Mouse (Mus musculus): ENCODE data around the gene Kmt2b. TPM values are rescaled to one million over a fixed set of nuclear protein-coding genes. Genes with fewer than 3 reads are reported as not detected.

Gene Kmt2b
- 104 to 116 TPM (median 108 TPM) in 4 replicates for total RNA-seq (2023)

GRCm38 (mm10) chr7:30588676-30589434 lies at the start of gene Kmt2b:
Gene Kmt2b (minus strand): TSS chr7:30588726.

GRCm38 (mm10) chr7:30635752-30636151 lies 47.2 kb upstream of the Kmt2b start, which contains the start of gene Etv2:
Gene Etv2 (minus strand): TSS chr7:30635852.

GRCm38 (mm10) chr7:30625530-30626384 lies 37.2 kb upstream of the Kmt2b start, which contains the start of gene Cox6b1:
Gene Cox6b1 (minus strand): TSS chr7:30626151.

GRCm38 (mm10) chr7:30612654-30613402 lies 24.3 kb upstream of the Kmt2b start, which contains the start of gene Upk1a:
Gene Upk1a (minus strand): TSS chr7:30612847.

GRCm38 (mm10) chr7:30598786-30599185 lies 10.3 kb upstream of the Kmt2b start, which contains the start of gene Zbtb32:
Gene Zbtb32 (minus strand): TSS chr7:30598909.

GRCm38 (mm10) chr7:30564970-30565571 lies 23.5 kb downstream of the Kmt2b start, which contains the start of gene Igflr1:
Gene Igflr1 (plus strand): TSS chr7:30565427.

GRCm38 (mm10) chr7:30563117-30563905 lies 25.2 kb downstream of the Kmt2b start, which contains the start of the genes U2af1l4, Gm49396 and Psenen:
Gene U2af1l4 (plus strand): TSS chr7:30563301.
Gene Gm49396 (plus strand): TSS chr7:30563344.
Gene Psenen (minus strand): TSS chr7:30563627.

GRCm38 (mm10) chr7:30559443-30559954 lies 29.0 kb downstream of the Kmt2b start, which contains the start of gene Lin37:
Gene Lin37 (minus strand): TSS chr7:30559838.

GRCm38 (mm10) chr7:30552102-30553020 lies 36.2 kb downstream of the Kmt2b start, which contains the start of the genes Hspb6 and Proser3:
Gene Hspb6 (plus strand): TSS chr7:30552178.
Gene Proser3 (minus strand): TSS chr7:30552299.

GRCm38 (mm10) chr7:30534633-30535577 lies 53.6 kb downstream of the Kmt2b start, which contains the start of gene Arhgap33:
Gene Arhgap33 (minus strand): TSS chr7:30535060.

Other genes with a start within 250 kb of the Kmt2b start
- gene Lrfn3, start 226.0 kb downstream of the Kmt2b start, total RNA-seq (2023) = not detected in 4 replicates
- 63.3 to 80.1 TPM (median 74.7 TPM) in 4 replicates for gene Tyrobp, start 175.0 kb downstream of the Kmt2b start, total RNA-seq (2023)
- 34.8 to 42.0 TPM (median 39.2 TPM) in 4 replicates for gene Hcst, start 168.9 kb downstream of the Kmt2b start, total RNA-seq (2023)
- 332 to 428 TPM (median 371 TPM) in 4 replicates for gene Nfkbid, start 167.0 kb downstream of the Kmt2b start, total RNA-seq (2023)
- gene Aplp1, start 143.2 kb downstream of the Kmt2b start, total RNA-seq (2023) = 0.22 TPM in 1 of 4 replicates, not detected in the others
- gene Kirrel2, start 131.0 kb downstream of the Kmt2b start, total RNA-seq (2023) = not detected in 4 replicates
- not detected in 4 replicates for gene Nphs1, start 130.4 kb downstream of the Kmt2b start, total RNA-seq (2023)
- gene Prodh2, start 95.1 kb downstream of the Kmt2b start, total RNA-seq (2023) = not detected in 4 replicates
- gene Arhgap33, start 53.7 kb downstream of the Kmt2b start, total RNA-seq (2023) = 14.2 to 18.7 TPM (median 16.3 TPM) in 4 replicates
- 2.2 to 3.1 TPM (median 2.7 TPM) in 4 replicates for gene Hspb6, start 36.5 kb downstream of the Kmt2b start, total RNA-seq (2023)
- gene Proser3, start 36.4 kb downstream of the Kmt2b start, total RNA-seq (2023) = 10.2 to 18.1 TPM (median 13.6 TPM) in 4 replicates
- gene Lin37, start 28.9 kb downstream of the Kmt2b start, total RNA-seq (2023) = 38.9 to 50.0 TPM (median 41.5 TPM) in 4 replicates
- gene U2af1l4, start 25.4 kb downstream of the Kmt2b start, total RNA-seq (2023) = 106 to 140 TPM (median 111 TPM) in 4 replicates
- gene Gm49396, start 25.4 kb downstream of the Kmt2b start, total RNA-seq (2023) = 9.2 to 12.8 TPM (median 11.8 TPM) in 4 replicates
- 135 to 152 TPM (median 138 TPM) in 4 replicates for gene Psenen, start 25.1 kb downstream of the Kmt2b start, total RNA-seq (2023)
- 5.6 to 11.7 TPM (median 8.2 TPM) in 4 replicates for gene Igflr1, start 23.3 kb downstream of the Kmt2b start, total RNA-seq (2023)
- 0.82 to 1.9 TPM (median 1.6 TPM) in 4 replicates for gene Zbtb32, start 10.2 kb upstream of the Kmt2b start, total RNA-seq (2023)
- gene Upk1a, start 24.1 kb upstream of the Kmt2b start, total RNA-seq (2023) = 0.70 TPM in 1 of 4 replicates, not detected in the others
- gene Cox6b1, start 37.4 kb upstream of the Kmt2b start, total RNA-seq (2023) = 177 to 214 TPM (median 201 TPM) in 4 replicates
- gene Etv2, start 47.1 kb upstream of the Kmt2b start, total RNA-seq (2023) = not detected in 4 replicates
- 87.7 to 100 TPM (median 92.3 TPM) in 4 replicates for gene Rbm42, start 61.6 kb upstream of the Kmt2b start, total RNA-seq (2023)
- gene Haus5, start 76.3 kb upstream of the Kmt2b start, total RNA-seq (2023) = 56.1 to 64.2 TPM (median 59.9 TPM) in 4 replicates
- gene Pmis2, start 82.9 kb upstream of the Kmt2b start, total RNA-seq (2023) = not detected in 4 replicates
- gene 2200002J24Rik, start 110.2 kb upstream of the Kmt2b start, total RNA-seq (2023) = not detected in 4 replicates
- 0.85 to 3.1 TPM in 2 of 4 replicates, not detected in the others for gene Atp4a, start 123.5 kb upstream of the Kmt2b start, total RNA-seq (2023)
- gene Tmem147, start 140.8 kb upstream of the Kmt2b start, total RNA-seq (2023) = 34.4 to 45.7 TPM (median 41.2 TPM) in 4 replicates
- not detected in 4 replicates for gene Gapdhs, start 155.0 kb upstream of the Kmt2b start, total RNA-seq (2023)
- gene Sbsn, start 162.7 kb upstream of the Kmt2b start, total RNA-seq (2023) = 2.3 to 5.4 TPM (median 3.3 TPM) in 4 replicates
- not detected in 4 replicates for gene Dmkn, start 175.0 kb upstream of the Kmt2b start, total RNA-seq (2023)
- gene Krtdap, start 199.2 kb upstream of the Kmt2b start, total RNA-seq (2023) = not detected in 4 replicates
- 13.9 to 20.5 TPM (median 17.6 TPM) in 4 replicates for gene Ffar2, start 235.0 kb upstream of the Kmt2b start, total RNA-seq (2023)

Data from B cell, adult 62 days (primary cell).